Mouse (Mus musculus) heart, adult 8-10 months (tissue): ENCODE data around the gene Eya2. TPM values are rescaled to one million over a fixed set of nuclear protein-coding genes. Genes with fewer than 3 reads are reported as not detected.
"Not testable (repeated sequence)": the region's sequence is repeated elsewhere in the genome, so short reads cannot be mapped to it uniquely, and the experiment has no call there.

ENCODE experiments used
- DNase-seq: peaks from one replicate; pipeline ENCODE4 v3.0.0; 2022; ENCODE audit warnings: low spot score
- total RNA-seq, 4 experiments: library from RNA; stranded (reverse); gene quantifications; 2 replicates each; pipeline ENCODE4 v1.2.4; 2022

Gene Eya2
- 1 to 10 TPM in 3 of 4 experiments, under 1 TPM in 1; 0.65 to 1.2 (median 1.1) TPM for total RNA-seq

DNA sequence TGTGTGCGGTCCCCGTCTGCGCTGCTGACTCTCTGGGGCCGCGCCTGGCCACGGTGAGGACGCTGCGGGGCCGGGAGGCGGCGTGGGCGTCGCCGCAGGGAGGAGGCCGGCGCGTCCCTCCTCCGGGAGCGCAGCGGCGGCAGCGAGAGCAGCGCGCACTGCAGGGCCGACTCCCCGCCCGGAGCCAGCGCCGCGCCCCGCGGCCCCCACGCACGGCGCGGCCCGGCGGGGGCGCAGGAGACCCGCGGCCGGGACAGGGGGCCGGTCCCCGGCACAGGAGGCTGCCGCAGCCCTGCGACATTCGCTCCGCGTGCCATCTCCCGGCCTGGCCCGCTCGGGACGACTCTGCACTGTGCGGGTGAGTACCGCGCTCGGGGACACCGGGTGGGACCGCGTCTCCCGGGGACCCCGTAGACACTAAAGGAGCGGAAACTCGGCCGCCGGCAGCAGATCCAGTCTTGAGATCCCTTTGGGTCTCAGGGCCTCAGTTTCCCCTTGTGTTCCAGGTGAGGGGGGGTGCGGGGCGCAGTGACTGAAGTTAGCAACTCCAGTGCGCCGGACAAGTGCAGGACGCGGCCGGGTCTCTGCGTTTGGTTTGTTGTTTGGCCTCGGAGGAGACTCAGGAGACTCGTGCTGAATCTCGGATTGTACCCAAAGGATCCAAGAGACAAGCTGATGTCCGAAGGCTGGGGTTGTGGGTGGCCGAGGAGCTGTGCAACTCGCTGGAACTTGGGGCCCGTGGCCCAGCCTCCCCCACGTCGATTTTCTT, at the start of gene Eya2:
Gene Eya2 (plus strand): TSS at position 126 of the 769 bp plus-strand sequence.
- DNase-seq, result no peak

DNA sequence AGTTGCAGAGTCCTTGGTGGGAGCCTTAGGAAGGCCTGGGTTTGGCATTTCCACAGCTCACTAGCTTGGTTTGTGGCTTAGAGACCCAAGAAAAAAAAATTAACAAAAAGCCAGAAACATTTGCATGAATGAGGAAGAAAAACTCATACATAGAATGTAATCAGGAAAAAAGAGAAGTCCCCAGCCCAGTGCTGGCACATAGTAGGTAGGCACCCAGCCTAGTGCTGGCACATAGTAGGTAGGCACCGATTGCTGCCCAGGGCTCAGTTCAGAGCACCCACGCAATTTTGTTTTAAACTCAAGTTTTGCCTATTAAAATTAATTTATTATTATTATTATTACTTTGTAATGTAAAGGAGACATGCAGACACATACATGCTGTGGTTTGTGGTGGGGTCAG, 49.1 kb upstream of the Eya2 start:
- DNase-seq, result no peak

- no peak for DNase-seq
Observed at GRCm38 (mm10) chr2:165546341-165546740, 48.5 kb upstream of the Eya2 start.

GRCm38 (mm10) chr2:165547410-165547809, 47.4 kb upstream of the Eya2 start:
- DNase-seq, result peak; percentile 18

DNA sequence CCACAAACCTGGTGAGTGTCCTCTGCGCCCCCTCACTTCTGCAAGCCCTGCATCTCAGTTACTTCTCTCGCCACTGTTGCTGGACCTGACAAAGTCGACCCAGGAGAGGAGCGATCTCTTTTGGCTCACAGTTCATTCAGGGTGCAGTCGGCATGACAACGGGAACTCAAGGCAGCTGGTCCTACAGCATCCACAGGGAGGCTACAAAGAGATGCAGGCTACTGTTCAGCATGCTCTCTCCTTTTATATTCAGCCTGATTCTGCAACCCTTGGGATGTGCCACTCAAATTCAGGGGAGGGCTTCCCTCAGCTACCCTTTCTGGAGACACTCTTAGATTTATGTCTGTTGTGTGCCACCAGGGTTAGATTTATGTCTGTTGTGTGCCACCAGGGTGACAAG, 46.2 kb upstream of the Eya2 start:
- no peak for DNase-seq

GRCm38 (mm10) chr2:165550410-165550809, 44.4 kb upstream of the Eya2 start:
- not testable (repeated sequence) for DNase-seq

DNA sequence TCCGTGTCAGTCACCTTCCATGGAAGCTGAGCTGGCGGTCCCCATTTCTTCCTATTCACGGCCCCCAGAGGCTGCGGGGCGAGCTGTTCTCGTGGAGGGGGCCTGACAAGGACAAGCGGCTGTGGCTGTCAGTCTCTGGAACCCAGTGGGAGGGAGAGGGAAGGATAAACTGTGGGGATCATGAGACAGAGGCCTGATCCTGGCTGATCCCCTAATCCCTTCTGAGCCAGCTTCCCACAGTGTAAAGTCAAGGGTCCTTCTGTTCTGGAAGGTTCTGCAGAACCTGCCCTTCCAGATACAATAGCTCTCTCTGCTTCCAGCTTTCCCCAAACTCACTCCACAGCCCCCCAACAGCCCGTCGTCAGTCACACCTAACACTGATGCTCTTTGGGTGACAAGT, 40.8 kb upstream of the Eya2 start:
- no peak for DNase-seq

- no peak for DNase-seq
Observed at GRCm38 (mm10) chr2:165557278-165557677, 37.6 kb upstream of the Eya2 start.

- DNase-seq, result no peak
Observed at GRCm38 (mm10) chr2:165558916-165559315, 35.9 kb upstream of the Eya2 start.

DNA sequence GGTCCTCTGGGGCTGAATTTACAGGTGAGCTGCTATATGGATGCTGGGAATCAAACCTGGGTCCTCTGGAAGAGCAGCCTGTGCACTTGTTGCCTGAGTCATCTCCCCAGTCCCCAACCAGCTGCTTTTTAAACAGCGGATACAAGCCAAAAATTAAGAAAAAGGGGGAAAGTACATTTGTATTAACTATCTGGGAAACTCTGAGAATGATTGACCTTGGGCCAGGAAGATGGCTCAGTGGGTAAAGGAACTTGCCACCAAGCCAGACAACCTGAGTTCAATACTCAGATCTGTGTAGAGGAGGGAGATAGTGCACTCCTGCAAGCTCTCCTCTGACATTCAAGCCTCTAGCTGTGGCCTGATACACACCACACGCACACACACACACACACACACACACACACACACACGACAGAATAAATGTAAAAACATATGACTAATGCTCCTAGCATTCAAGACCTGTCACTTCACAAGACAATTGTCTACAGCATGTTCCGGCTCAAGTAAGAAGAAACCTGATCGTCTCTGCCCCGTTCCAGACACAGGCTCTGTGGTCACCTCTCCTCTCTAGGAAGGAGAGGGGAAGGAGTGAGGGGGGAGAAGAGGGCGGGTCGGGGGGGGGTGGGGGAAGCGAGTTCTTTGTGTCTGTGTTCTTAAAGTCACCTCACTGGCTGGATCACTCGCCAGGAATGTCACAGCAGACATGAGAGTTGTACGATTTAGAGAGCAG, 35.2 kb upstream of the Eya2 start:
- DNase-seq, result no peak

DNA sequence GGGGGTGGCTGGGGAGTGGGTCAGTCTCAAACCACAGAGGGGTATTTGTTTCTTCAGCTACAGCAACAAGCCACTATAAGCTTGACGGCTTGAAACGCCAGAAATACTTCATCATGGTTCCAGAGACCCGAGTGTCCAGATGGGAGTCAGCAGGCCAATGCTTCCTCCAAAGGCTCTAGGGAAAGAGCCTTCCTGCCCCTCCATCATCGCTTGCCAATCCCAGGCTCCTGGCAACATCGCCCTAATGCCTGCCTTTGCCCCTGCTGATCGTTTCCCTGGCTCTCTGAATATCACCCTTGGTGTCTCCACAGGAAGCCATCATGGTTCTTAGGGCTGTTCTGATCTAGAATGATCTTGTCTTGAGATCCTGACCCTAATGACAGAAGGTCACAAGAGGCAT, 33.0 kb upstream of the Eya2 start:
- no peak for DNase-seq

DNA sequence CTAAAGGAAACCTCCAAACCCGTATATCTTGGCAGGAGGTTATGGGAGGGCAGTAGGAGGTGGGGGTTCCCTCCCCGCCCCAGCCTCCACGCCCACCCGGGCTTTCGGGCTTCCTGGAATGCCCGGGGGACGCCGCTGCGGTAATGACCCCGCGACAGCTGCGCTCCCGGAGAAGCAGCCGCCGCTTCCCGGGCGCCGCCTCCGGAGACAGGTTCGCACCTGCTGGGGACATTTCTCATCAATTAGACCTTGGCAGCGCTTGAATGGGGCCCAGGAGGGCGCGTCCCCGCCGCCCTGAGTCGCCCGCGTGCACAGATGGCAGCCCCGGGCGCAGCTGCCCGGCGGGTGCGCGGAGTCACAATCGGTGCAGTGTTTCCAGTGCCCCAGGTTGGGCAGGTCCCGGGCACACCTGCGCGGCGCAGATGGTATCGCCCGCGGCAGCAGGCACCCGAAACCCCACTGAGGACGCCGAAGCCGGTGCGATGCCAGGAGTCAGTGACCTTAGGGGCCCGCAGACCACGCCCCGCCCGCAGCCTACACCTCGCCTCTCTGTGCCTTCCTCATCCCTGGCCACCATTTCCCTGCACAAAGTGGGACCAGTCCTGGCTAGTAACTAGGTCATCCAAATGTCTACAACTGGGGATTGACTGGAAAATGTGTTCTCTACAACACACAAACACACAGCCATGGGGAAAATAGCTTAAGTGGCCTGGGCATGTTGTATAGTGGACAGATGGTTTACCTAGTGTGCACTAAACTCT, 31.4 kb upstream of the Eya2 start:
- no peak for DNase-seq

GRCm38 (mm10) chr2:165564101-165564500, 30.7 kb upstream of the Eya2 start:
- no peak for DNase-seq

DNA sequence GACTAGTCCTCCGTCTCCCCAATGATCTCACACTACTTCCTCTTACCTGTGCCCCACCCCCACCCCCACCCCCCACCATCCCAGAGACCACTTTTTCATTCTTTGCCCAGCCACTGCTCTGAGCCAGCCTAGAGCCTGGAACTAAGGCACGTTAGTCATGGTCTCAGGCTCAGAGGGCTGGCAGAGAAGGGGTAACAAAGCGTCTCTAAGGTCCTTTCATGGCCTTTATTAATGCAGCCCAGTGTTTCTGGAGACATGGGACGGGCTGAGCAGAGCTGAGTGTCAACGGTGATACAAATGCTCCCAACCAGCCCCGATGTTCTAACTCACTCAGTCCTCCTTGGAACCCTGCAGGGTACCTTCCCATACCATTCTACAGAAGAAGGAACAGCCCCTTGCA, 30.2 kb upstream of the Eya2 start:
- no peak for DNase-seq

DNA sequence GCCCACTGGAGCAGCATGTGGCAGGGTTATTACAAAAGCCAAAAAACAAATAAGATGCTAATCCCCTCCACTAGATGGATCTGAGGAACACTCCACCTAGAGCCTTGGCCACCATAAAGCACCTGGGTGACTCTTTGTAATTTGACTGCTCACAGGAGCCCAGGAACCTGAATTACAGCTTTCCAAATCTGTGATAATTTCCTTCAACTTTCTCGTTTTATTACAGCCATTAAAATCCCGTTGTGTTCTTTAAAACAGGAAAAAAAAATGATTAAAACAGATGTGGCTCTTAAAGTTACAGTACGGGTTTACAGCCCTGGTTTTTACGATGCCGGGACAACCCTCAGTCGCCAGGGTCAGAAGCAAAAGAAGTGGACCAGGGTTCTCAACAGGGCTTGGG, 27.9 kb upstream of the Eya2 start:
- no peak for DNase-seq

GRCm38 (mm10) chr2:165567820-165568219, 27.0 kb upstream of the Eya2 start:
- no peak for DNase-seq

- no peak for DNase-seq
Observed at GRCm38 (mm10) chr2:165568911-165569310, 25.9 kb upstream of the Eya2 start.

DNA sequence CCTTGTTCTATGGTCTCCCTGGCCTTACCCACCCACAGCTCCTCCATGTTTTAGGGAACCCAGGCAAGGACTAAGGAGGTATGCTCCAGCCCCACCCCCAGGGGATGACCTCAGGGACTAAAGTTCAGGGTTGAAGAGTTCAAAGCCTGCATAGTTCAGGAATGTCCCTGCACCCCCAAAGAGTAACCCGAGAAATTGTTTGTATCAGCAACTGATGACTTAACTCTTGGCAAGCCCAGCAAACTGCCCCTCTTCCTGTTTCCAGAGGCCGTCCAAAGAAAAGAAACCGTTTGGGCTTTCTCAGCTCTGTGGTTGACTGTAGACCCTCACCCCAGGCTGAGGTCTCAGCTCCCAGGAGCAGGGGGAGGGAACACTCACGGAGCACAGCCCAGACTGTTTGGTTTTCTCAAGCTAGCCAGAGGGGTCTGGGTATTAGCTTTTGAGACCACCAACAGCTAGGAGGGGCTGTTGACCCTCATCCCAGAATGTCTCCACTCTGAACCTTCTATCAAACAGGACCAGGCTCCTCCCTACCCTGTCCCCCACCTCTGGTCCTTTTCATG, 23.5 kb upstream of the Eya2 start:
- DNase-seq, result no peak

GRCm38 (mm10) chr2:165583044-165583443, 11.8 kb upstream of the Eya2 start:
- no peak for DNase-seq

DNA sequence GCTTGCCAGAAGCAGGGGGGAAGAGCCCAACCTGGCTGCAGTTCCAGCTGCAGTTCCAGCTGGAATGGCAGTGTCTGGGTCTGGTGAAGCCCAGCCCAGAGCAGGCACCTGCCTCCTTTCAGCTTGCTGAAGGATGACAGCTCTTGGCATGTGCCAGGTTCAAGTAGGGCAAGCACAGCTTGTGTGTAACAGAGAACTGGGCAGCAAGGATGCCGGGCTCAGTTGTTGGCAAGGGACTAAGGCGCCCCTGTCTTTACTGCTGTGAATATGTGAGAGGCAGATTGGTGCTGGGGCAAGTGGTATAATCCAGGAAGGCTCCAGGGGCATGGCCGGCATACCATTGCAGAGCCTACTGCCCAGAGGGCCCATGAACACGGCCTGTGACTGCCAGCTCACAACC, 11.3 kb upstream of the Eya2 start:
- no peak for DNase-seq

DNA sequence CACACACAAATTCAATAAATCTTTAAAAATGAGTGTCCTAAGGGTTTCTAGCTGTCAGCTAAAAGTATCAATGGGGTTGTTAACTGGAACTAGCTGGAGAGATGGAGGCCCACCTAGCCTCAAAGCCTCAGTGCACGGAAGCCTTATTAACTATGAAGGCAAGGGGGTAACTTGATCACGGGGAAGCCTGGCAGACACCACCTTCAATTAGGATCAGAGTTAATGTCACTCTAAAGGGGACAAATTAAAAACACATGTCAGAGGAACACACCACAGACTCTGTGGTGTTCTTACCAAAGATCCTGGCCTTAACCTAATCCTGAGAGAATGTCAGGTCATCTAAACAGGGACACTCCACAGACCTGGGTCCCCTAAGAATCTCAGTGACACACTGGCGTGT, 10.3 kb upstream of the Eya2 start:
- no peak for DNase-seq

DNA sequence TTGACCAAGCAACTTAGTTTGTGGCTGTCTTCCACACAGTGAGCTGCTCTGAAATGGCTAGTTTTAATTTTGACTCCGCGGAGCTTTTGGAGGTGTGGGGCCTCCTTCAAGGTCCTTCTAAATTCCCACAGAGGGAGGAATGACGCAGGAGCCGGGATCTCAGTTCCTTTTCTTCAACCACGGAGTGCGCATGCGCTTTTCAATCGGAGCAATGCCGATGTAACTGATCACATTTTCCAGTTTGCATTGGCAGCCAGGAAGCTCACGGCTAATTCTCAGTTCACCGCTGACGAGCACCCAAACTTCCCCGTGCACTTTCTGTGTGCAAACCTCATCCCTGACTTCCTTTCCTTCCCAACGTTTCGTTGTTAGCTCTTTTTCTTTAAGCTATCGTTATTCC, 4.1 kb upstream of the Eya2 start:
- DNase-seq, result no peak
